Mouse (Mus musculus) inflammation-experienced regulatory T-cells (primary cell): Measurements from ENCODE around the gene Caskin1. TPM values are rescaled to one million over a fixed set of nuclear protein-coding genes. Genes with fewer than 3 reads are reported as not detected.

Experiments used
- polyA plus RNA-seq, 2 experiments: library from polyadenylated mRNA; unstranded; fragments of 100-300 nt; shearing (Covaris generic); gene quantifications; one replicate each; pipeline ENCODE4 v1.2.1; 2017

Caskin1 gene
- polyA plus RNA-seq: 1 to 10 TPM in 1 of 2 experiments, under 1 TPM in 1; 0.68 to 6.5 TPM

GRCm38 (mm10) chr17:24488186-24488661 is at the start of gene Caskin1:
TSS of gene Caskin1 (plus strand) at chr17:24488601.

DNA sequence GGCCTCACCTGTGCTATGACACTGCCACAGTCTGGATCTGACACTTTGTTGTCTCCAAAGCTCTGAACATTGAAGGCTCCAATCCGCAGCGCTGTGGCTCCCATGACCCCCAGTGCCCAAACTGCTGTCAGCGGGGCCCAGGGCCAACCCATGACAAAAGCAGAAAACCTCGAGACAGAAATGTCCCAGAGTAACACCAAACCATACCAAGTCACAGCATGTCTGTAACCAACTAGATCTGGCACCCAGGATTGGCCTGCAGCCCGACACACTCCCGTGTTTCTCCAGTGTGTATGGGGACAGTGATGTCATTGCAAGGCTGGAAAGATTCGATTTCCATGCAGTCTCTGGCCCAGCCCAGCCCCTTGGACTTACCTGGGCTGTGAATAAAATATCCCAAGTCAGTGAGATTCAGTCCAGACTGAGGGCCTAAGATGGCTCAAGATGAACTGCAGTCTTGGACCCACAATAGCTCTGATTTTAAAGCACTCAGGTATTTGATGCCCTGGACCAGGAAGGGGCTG is 45.7 kb upstream of the Caskin1 start, which contains the start of gene Dnase1l2:
Gene Dnase1l2 (minus strand): TSS at position 474 of the 524 bp plus-strand sequence.

GRCm38 (mm10) chr17:24469910-24470602 is 18.3 kb upstream of the Caskin1 start, which contains the start of the genes E4f1 and Pgp:
TSS of gene E4f1 (minus strand) at chr17:24470313.
TSS of gene Pgp (plus strand) at chr17:24470392.

GRCm38 (mm10) chr17:24473612-24474275 is 14.7 kb upstream of the Caskin1 start, which contains the start of gene Bricd5:
TSS of gene Bricd5 (plus strand) at chr17:24473884.

DNA sequence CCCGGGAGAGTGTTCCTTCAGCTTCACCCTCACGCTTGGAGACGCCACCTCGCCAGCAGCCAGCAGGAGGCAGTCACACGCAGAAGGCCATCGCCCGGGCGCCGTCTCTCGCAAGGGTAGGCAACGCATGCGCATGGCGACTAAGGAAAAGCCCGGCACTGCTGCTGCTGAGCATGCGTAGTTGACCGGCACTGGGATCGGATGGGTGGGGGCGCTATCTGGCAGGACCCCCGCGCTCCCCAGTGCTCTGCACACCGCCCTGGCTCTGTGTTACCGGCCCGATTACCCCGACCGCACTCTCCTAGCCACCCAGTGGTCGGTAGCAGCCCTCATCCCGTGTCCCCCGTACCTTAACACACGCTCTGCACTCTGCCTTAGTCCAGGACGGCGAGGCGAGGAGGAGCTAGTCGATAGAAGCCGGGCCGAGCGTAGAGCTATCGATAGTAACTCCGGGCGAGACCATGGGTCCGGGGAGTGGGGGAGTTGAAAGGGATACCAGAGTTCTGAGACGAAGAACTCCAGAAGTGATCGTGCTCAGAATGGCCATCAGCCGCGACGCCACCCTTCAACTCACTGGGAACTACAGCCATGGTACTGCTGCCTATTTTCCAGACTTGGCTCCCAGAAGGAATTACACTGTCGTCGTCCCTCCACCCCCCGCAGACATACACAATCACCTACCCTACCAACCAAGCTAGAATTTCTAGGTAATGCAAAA is 9.6 kb upstream of the Caskin1 start, which contains the start of gene Mlst8:
Gene Mlst8 (minus strand): TSS at position 416 of the 718 bp plus-strand sequence.

GRCm38 (mm10) chr17:24527723-24528559 is 39.5 kb downstream of the Caskin1 start, which contains the start of gene Traf7:
TSS of gene Traf7 (minus strand) at chr17:24527938.

DNA sequence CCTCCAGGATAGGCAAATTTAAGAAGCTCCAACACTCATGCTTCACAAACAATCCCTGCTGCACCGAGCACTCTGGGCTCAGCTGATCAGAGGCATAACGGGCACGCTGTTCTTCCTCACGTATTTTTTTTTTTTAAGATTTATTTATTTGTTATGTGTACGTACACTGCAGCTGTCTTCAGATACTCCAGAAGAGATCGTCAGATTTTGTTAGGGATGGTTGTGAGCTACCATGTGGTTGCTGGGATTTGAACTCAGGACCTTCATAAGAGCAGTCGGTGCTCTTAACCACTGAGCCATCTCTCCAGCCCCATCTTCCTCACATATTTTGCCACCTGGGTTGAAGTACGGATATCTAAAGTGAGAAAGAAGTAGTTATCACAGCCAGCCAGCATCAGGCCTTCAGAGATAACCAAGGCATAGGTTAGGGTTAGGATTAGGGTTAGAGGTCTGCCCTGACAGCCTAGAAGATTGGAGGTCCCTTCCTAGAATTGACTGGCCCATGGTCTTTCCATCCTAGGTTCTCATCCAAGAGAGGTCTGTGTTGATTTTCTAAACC is 45.8 kb downstream of the Caskin1 start, which contains the start of gene Rab26:
Gene Rab26 (minus strand): TSS at position 51 of the 559 bp plus-strand sequence.

DNA sequence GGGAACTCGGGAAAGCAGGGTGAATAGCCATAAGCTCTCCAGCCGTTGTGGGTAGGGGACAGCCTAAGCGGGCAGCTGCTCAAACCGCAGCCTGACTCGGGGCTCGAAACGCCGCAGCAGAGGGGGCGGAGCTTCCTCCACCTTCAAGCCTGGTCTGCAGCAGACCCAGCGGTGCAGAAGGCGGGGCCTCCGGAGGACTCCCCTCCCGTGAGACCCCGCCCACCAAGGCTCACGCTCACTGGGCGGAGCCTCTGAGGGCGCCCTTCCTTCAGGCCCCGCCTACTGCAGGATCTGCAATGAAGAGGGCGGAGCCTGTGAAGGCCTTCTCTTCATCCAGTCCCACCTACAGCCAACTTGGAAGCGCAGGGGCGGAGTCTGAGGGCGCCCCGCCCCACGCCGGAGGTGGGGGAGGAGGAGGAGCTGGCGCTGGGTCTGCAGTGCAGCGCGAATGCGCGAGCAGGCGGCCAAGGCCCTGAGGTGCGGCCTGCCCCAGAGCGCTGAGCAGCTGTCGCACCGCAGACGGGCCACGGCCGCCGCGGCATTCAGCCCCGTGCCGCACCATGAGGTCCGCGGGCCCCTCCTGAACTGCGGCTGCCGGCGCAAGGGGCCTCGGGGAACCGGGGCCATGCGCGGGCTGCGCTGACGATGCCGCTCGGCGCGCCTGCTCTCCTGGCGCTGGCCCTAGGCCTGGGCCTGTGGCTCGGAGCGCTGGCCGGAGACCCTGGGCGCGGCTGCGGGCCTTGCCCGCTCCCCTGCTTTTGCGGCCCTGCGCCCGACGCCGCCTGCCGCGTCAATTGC is 61.4 kb downstream of the Caskin1 start, which contains the start of gene Pkd1:
Gene Pkd1 (plus strand): TSS at position 217 of the 798 bp plus-strand sequence.

Other genes starting within 250 kb of the Caskin1 start
- gene Ccnf, start 237.1 kb upstream of the Caskin1 start, polyA plus RNA-seq: 1 to 10 TPM in 1 of 2 experiments, under 1 TPM in 1; 0.71 to 2.7 TPM
- gene Abca17, start 137.5 kb upstream of the Caskin1 start, polyA plus RNA-seq: under 1 TPM; 0.20 to 0.24 TPM
- gene Abca3, start 136.7 kb upstream of the Caskin1 start, polyA plus RNA-seq: 10 to 100 TPM; 28.9 to 30.9 TPM
- gene Rnps1, start 74.0 kb upstream of the Caskin1 start, polyA plus RNA-seq: 100 to 1,000 TPM; 167 to 196 TPM
- 100 to 1,000 TPM in 1 of 2 experiments, 10 to 100 TPM in 1; 73.6 to 103 TPM for gene Eci1, start 62.0 kb upstream of the Caskin1 start, polyA plus RNA-seq
- gene Dnase1l2, start 45.5 kb upstream of the Caskin1 start, polyA plus RNA-seq: 10 to 100 TPM in 1 of 2 experiments, 1 to 10 TPM in 1; 4.8 to 10.4 TPM
- gene E4f1, start 18.3 kb upstream of the Caskin1 start, polyA plus RNA-seq: 100 to 1,000 TPM; 101 to 133 TPM
- 10 to 100 TPM; 40.5 to 44.7 TPM for gene Pgp, start 18.2 kb upstream of the Caskin1 start, polyA plus RNA-seq
- gene Bricd5, start 14.7 kb upstream of the Caskin1 start, polyA plus RNA-seq: under 1 TPM in 1 of 2 experiments, not detected in 1; 0.55 TPM
- gene Mlst8, start 9.5 kb upstream of the Caskin1 start, polyA plus RNA-seq: 10 to 100 TPM; 20.4 to 29.8 TPM
- gene Traf7, start 39.3 kb downstream of the Caskin1 start, polyA plus RNA-seq: 10 to 100 TPM; 71.3 to 72.8 TPM
- 1 to 10 TPM; 5.4 to 9.0 TPM for gene Rab26, start 45.6 kb downstream of the Caskin1 start, polyA plus RNA-seq
- 10 to 100 TPM; 42.0 to 67.1 TPM for gene Pkd1, start 61.2 kb downstream of the Caskin1 start, polyA plus RNA-seq
- 10 to 100 TPM; 46.6 to 49.7 TPM for gene Tsc2, start 144.0 kb downstream of the Caskin1 start, polyA plus RNA-seq
- 1 to 10 TPM; 5.8 to 8.3 TPM for gene Nthl1, start 144.1 kb downstream of the Caskin1 start, polyA plus RNA-seq
- gene Slc9a3r2, start 161.7 kb downstream of the Caskin1 start, polyA plus RNA-seq: under 1 TPM in 1 of 2 experiments, not detected in 1; 0.68 TPM
- not detected for gene Npw, start 169.9 kb downstream of the Caskin1 start, polyA plus RNA-seq
- gene Zfp598, start 181.1 kb downstream of the Caskin1 start, polyA plus RNA-seq: 10 to 100 TPM; 18.3 to 27.2 TPM
- 1 to 10 TPM in 1 of 2 experiments, under 1 TPM in 1; 0.42 to 1.3 TPM for gene Syngr3, start 201.4 kb downstream of the Caskin1 start, polyA plus RNA-seq
- gene Gfer, start 207.6 kb downstream of the Caskin1 start, polyA plus RNA-seq: 10 to 100 TPM; 37.0 to 38.8 TPM
- 1 to 10 TPM; 2.3 to 3.1 TPM for gene Noxo1, start 207.6 kb downstream of the Caskin1 start, polyA plus RNA-seq
- 10 to 100 TPM; 51.3 to 56.7 TPM for gene Tbl3, start 219.1 kb downstream of the Caskin1 start, polyA plus RNA-seq
- gene Rnf151, start 229.5 kb downstream of the Caskin1 start, polyA plus RNA-seq: under 1 TPM in 1 of 2 experiments, not detected in 1; 0.22 TPM
- gene Rps2, start 229.5 kb downstream of the Caskin1 start, polyA plus RNA-seq: 100 to 1,000 TPM; 677 to 785 TPM
- gene Ndufb10, start 235.9 kb downstream of the Caskin1 start, polyA plus RNA-seq: 100 to 1,000 TPM; 194 to 233 TPM
- gene Rpl3l, start 239.2 kb downstream of the Caskin1 start, polyA plus RNA-seq: under 1 TPM in 1 of 2 experiments, not detected in 1; 0.27 TPM
- gene Msrb1, start 248.0 kb downstream of the Caskin1 start, polyA plus RNA-seq: 10 to 100 TPM; 11.8 to 15.4 TPM